Mouse (Mus musculus) neutrophil, adult 65 days (primary cell): Measurements from ENCODE around the gene Dnajc28. TPM values are rescaled to one million over a fixed set of nuclear protein-coding genes. Genes with fewer than 3 reads are reported as not detected.

Experiments used
- total RNA-seq: library from RNA; stranded (reverse); gene quantifications from 2 replicates; pipeline ENCODE4 v1.2.4, GENCODE M21; 2023

The Dnajc28 gene
- total RNA-seq = 1.2 and 1.4 TPM in 2 replicates

DNA sequence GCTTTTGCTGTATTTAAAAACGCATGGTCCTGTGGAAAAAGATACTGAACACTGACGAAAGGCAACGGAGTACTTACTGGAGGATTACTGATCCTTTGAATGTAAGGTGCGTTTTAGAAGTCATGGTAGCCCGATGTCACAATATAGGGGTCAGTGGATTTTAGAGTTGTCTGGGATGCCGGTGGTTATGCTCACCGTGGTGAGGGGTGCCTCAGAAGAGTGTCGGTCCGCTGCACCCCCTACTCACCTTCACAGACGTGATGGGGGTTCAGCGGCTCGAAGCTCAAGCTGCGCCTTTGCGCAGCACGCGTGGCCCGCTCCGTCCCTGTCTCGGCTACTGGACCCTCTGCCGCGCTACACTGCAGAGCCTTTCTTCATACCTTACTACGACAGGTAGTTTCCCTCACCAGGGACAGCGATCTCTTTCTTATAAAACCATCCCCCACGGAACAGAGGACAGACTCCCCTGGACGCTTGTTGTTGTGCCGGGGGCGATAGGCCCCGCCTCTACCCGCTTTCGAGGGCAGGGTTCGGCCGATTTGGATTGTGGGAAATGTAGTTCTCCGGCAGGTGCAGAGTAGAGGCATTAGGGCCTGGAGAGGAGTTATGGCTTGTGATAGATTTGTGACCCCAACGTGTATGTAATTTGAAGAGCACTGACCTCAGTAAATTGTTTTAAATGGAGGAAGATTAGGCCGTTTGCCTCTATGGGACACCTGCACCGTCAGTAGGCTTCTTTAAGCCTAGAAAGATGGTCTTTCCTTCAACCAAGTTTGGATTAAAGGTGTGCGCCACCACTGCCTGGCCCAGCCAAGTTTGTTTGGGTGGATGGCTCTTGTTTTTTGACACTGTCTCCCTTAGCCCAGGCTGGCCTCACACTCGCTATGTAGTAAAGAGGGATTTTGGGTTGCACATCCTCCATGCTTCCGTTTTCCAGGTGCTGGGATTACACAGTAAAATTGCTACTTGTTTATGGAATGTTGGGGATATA lies at the start of gene Dnajc28:
Gene Dnajc28 (minus strand): TSS at position 516 of the 991 bp plus-strand sequence.

DNA sequence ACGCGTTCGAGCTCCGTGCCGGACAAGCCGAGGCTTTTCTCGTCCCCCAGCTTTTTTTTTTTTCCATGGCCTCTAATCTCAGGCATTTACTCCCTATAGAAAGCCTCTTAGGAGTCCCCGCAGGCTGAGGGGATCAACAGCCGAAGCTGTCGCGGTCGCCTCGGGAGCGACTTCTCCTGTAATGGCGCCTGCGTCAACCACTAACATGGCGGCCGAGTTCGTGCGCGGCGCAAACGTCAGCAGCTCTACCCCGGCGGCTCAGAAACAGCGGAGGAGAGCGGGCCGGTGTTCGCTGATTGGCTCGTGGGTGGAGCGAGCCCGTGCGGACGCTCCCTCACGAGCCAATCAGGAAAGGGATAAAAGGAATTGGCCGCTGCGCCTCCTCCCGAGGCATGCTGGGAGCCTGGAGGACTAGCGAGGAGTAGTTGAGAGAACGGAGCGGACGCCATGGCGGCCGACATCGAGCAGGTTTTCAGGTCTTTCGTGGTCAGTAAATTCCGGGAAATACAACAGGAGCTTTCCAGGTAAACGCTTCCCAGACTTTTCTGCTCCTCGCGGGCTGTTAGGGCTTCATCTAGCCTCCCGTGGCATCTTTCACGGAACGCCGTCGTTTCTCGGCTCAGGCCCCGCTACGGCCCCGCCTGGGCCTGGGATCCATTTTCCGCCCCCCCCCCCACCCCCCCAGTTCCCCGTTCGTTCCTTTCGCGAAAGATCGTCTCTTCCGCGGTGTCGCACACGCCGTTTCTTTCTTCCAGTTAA lies 28.8 kb upstream of the Dnajc28 start, which contains the start of gene Son:
Gene Son (plus strand): TSS at position 46 of the 759 bp plus-strand sequence.

DNA sequence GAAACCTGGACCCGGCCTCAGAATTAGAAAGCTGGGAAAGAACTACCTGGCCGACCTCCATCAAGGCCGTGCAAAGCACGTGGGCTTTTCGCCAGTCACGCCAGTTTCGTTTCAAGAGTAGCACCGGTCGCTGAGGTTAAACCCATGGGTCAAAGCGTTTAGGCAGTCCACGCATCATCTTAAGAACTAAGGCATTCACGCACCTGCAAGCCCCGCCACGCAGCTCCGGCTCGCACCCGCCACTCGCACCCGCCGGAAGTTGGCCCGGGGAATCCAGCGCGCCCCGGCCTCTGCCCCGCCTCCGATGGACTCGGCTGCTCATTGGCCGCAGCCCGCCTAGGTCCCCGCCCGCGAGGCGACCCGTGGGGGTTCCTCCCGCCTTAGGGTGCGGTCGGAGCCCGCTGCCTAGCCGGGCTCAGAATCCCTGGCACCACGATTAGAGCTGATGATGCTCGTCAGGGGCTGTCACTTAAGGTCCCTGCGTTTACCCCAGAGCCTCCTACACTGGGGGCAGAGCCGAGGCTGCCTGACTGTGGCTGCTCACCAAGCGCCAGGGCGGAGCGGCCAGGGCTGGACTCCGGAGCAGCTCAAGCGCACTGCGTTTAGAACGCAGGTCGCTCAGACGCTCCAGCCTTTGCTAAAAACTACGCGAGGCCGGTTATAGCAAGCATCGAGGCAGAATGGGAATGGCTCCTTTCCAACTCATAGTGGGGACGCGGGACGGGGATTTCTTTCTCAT lies 28.0 kb upstream of the Dnajc28 start, which contains the start of gene Gart:
Gene Gart (minus strand): TSS at position 272 of the 739 bp plus-strand sequence.

DNA sequence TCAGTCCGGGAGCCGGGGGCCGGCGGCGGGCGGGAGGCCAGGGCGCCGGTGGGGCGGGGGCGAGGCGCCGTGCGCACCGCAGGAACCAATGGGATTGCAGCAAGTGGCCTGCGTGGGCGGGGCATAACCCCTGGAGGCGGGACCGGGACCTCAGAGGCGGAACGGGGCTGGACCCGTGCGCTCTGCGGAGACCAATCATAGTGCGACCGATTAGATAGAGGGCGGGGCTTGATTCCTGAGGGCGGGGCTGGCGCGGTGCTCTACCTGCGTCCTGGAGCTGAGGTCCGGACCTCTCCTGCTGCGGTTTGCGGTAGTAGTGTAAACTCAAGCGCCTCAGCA lies 21.2 kb downstream of the Dnajc28 start, which contains the start of gene Tmem50b:
Gene Tmem50b (minus strand): TSS at position 129 of the 339 bp plus-strand sequence.

Other genes with a start within 250 kb of the Dnajc28 start
- gene Ifnar2, start 246.2 kb downstream of the Dnajc28 start, total RNA-seq = 131 and 175 TPM in 2 replicates
- 0.54 TPM in 1 of 2 replicates, not detected in the other for gene Gm21970, start 227.3 kb downstream of the Dnajc28 start, total RNA-seq
- 72.8 and 76.9 TPM in 2 replicates for gene Il10rb, start 212.9 kb downstream of the Dnajc28 start, total RNA-seq
- gene Ifnar1, start 133.8 kb downstream of the Dnajc28 start, total RNA-seq = 87.2 and 88.5 TPM in 2 replicates
- gene Ifngr2, start 72.0 kb downstream of the Dnajc28 start, total RNA-seq = 70.6 and 86.9 TPM in 2 replicates
- 67.7 and 77.7 TPM in 2 replicates for gene Tmem50b, start 21.2 kb downstream of the Dnajc28 start, total RNA-seq
- 31.4 and 36.9 TPM in 2 replicates for gene Gart, start 27.9 kb upstream of the Dnajc28 start, total RNA-seq
- gene Son, start 28.5 kb upstream of the Dnajc28 start, total RNA-seq = 396 and 530 TPM in 2 replicates
- gene Donson, start 69.7 kb upstream of the Dnajc28 start, total RNA-seq = 16.7 and 25.7 TPM in 2 replicates
- gene Cryzl1, start 109.9 kb upstream of the Dnajc28 start, total RNA-seq = 26.1 and 31.7 TPM in 2 replicates
- gene Itsn1, start 110.3 kb upstream of the Dnajc28 start, total RNA-seq = 13.1 and 16.3 TPM in 2 replicates